Mouse (Mus musculus): ENCODE measurements at regions not wholly inside any gene's neighbourhood (a gene's known extent, or its start where the extent isn't known, plus 50 kb on each side); places are given as distances from the start of the nearest gene placed in this dataset.

DNA sequence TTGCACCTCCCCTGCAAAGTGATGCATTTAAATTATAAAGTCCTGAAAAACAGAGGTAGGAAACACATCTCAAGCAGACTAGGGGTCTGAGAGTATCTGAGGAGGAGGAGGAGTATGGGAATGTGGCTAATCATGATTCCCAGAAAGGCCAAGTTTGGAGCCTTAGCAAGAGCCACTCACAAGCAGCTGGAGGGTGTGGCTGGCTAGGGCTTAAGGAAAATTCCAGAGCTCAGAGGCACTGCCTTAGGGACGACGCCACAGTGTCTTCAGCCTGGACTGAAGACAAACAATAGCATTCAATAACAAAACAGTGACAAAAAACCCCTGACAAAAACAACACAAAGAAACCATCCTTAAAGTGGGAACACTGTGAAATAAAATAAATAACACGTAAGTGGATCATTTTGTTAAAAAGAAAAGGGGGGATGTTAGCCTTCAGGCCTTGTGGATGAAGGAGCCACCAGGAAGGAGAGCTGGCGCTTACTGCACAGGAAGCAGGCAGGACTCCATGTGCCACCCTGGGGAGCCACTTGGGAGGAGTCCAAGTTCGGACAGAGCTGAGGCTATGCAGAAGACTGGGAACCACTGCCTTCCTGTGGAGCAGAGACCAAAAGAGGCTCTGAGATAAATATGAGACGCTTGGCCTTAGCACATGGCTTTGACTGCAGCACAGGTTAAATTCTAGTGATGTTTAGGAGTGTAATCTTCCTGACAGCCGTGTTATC, 56.6 kb upstream of the Serpine2 start:
- Histone ChIP-seq H3K27ac (replicated peaks) (no peak overlapping the region), H3K27me3 (replicated peaks) (no peaks in the 10 kb centered on the region), H3K4me3 (no peak overlapping the region), H3K9me3 (no peaks in the 10 kb centered on the region), H3K9ac (no peak overlapping the region), H3K36me3 (no peaks in the 10 kb centered on the region), H3K4me1 (no peaks in the 10 kb centered on the region), H3K4me2 (no peak overlapping the region)
- ATAC-seq (ENCODE audit: extremely low read depth, insufficient number of reproducible peaks, low FRiP score, low TSS enrichment), result no peak
- WGBS, result 53% methylated on average over 7 of the region's 7 CpGs

All from heart, embryonic 13.5 days (tissue).